Comparison of ENCODE assay signal across 8 mouse cellular contexts in the genomic region with DNA sequence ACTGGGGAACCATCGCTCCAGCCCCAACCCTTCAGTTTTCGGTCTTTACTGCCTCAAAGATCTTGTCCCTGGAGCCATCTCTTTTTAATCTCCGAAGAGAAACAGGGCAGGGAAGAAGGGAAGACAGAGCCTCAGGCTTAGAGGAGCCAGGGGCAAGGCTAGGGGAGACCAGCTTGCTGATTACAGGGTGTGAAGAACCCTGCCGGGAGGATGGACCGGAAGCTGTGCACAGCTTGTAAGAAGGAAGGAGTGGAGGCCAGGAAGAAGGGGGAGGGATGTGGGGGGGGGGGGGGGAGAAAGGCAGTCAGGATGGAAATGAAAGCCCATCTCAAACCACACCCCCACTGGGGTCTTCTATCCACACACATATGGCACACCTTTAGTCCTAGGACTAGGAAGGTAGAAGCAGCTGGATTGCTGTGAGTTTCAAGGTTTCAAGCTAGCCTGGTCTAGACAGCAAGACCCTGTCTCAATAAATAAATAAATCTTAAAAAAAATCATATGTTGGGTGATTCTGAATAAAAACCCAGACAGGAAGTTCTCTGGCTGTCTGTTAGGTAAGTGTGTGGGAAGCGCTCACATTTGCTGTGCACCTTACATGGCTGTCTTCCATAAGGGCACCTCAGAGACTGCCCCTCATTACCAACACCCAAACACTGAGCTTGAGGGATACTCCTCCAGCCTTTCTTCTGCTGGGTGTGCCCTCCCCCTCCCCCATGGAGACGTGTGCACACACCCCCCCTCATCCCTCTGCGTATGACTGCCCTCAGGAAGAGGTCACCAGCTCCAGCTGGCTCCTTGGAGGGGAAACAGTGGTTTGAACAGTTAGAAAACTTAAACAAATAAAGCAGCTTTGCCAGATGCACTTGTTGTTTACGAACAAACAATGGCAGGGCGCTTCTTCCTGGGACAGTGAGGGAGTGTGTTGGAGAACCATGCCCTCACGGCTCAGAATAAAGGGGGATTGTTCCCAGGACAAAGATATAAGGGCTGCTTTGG. TPM values are rescaled to one million over a fixed set of nuclear protein-coding genes. Genes with fewer than 3 reads are reported as not detected.
DNase-seq lines count a peak whose midpoint lies in the region; ATAC-seq lines count a peak whose summit lies in the region.

No protein-coding gene starts in this region.

- H3K79me2 ChIP-seq in macrophage (ENCODE audit: inconsistent target) = peaks cover 71% of the 10 kb centered on the region

- peaks cover 9% of the 10 kb centered on the region; the same call in 1 of the 2 replicates for H3K36me3 ChIP-seq in macrophage (ENCODE audit: inconsistent target)

- ATAC-seq in frontal cortex, adult (ENCODE audit: low TSS enrichment) = peak; percentile 42; the same call in 1 of the 2 replicates
- ATAC-seq in megakaryocyte-erythroid progenitor cell, adult 5-6 weeks (replicated peaks; ENCODE audit: low FRiP score, low TSS enrichment, poor library complexity, severe bottlenecking) = no peak

- intact Hi-C loops in heart, postnatal 10 days (cut with DNase I) = no loop called here

- peak overlapping the region; percentile 92 for H3K27ac ChIP-seq in macrophage

- WGBS in macrophage (ENCODE audit: missing documents) = 18% methylated on average over 11 of the region's 11 CpGs

- no peak for DNase-seq in frontal cortex, postnatal 25 days (ENCODE audit: low spot score in 2 of 2)
- peak; percentile 76 for DNase-seq in ES-CJ7 (ENCODE audit: low read depth, low spot score)
- peak; percentile 46 for DNase-seq in embryo, embryonic 9.5 days (ENCODE audit: extremely low spot score)
- DNase-seq in heart, postnatal 10 days = peak; percentile 63 to 75
- DNase-seq in layer of hippocampus, adult 9-11 months = peak; percentile 89

- no peak overlapping the region for H3K4me3 ChIP-seq in macrophage (ENCODE audit: inconsistent target)

RNA-seq across cellular contexts. Expression of a gene that starts 53.8 kb away (rescaled TPM):
- total RNA-seq in heart, postnatal 10 days (2021) = 10 to 100 TPM; 48.6 to 60.9 TPM
- total RNA-seq in macrophage (2018; cell fraction: chromatin; rRNA removed) = 100 to 1,000 TPM; 230 to 652 (median 349) TPM
- 10 to 100 TPM; 45.7 to 98.1 (median 65.6) TPM for total RNA-seq in macrophage (2018; cell fraction: cytosol; rRNA removed)
- total RNA-seq in macrophage (2018; cell fraction: nucleus; rRNA removed) = 100 to 1,000 TPM; 117 to 400 (median 216) TPM
- 77.2 to 118 TPM (median 110 TPM) in 3 replicates for polyA plus RNA-seq in macrophage (2018)
- 30.7 and 46.4 TPM in 2 replicates for total RNA-seq in megakaryocyte-erythroid progenitor cell, adult 5-6 weeks (2014; fragmentation: Nextera tagmentation)
- total RNA-seq in megakaryocyte-erythroid progenitor cell, adult 5-6 weeks (2017) = 16.0 and 36.4 TPM in 2 replicates

Comparison
In these comparisons a context has a peak if more than half of its experiments do, and no peak if none do; other contexts are left out.
1. DNase-seq: peak in ES-CJ7 (single experiment), embryo, embryonic 9.5 days (single experiment), heart, postnatal 10 days (2 of 2) and layer of hippocampus, adult 9-11 months (single experiment); none in frontal cortex, postnatal 25 days (0 of 2).